Comparison of ENCODE assay signal across 9 mouse cellular contexts in genomic region chr6:100144544-100145287, GRCm38 (mm10).
DNase-seq lines count a peak whose midpoint lies in the region; ATAC-seq and TF ChIP-seq lines count a peak whose summit lies in the region.
"Had no signal": no experiment of that assay in that cellular context is flagged by ENCODE, and none has a peak within 500 bp of the region (broad histone marks: within the 10 kb centered on the region; RNA-seq: fewer than 3 reads in every experiment).

No protein-coding gene starts in this region.

- 40% methylated on average over 4 of the region's 4 CpGs for WGBS in heart, embryonic 10.5 days
- WGBS in liver, embryonic 13.5 days (ENCODE audit: insufficient replicate concordance), result 44% methylated on average over 4 of the region's 4 CpGs

- DNase-seq in heart, embryonic 10.5 days (ENCODE audit: low spot score), result no peak
- no peak for DNase-seq in heart, postnatal 10 days
- DNase-seq in CH12.LX (ENCODE audit: extremely low read depth) (peak; percentile 31), adipocyte (ENCODE audit: low spot score) (peak; percentile 21)
- peak; percentile 9 for DNase-seq in liver, embryonic 13.5 days
- no peak for DNase-seq in kidney, postnatal 4 days
- DNase-seq in urinary bladder, postnatal 36 days (ENCODE audit: low spot score in 2 of 2), result no peak
- no peak for DNase-seq in ovary, postnatal 10 days (ENCODE audit: low spot score)

- no peak for TF ChIP-seq CTCF in CH12.LX (conservative IDR thresholded peaks at IDR 0.05 in 1 of 2, IDR thresholded peaks at IDR 0.05 in 1 of 2; ENCODE audit: low read depth in 2 of 2, low read length in 2 of 2)

- no peak overlapping the region for H3K9ac ChIP-seq in CH12.LX (ENCODE audit: insufficient read depth, low read depth)
- H3K9ac ChIP-seq in liver, embryonic 13.5 days, result no peak overlapping the region
- H3K9ac ChIP-seq: limb, embryonic 12.5 days had no signal

- TF ChIP-seq RAD21 in CH12.LX (IDR thresholded peaks at IDR 0.05; ENCODE audit: low read depth, low read length), result no peak

- intact Hi-C loops in heart, postnatal 10 days (cut with DNase I), result loop anchor here (2.0 kb wide), 2 partner anchors 88 to 238 kb away; no protein-coding TSS in a partner anchor

- no peak overlapping the region for H3K4me3 ChIP-seq in heart, embryonic 10.5 days
- H3K4me3 ChIP-seq in CH12.LX (replicated peaks in 1 of 3; ENCODE audit: low read depth in 2 of 3, low read length in 2 of 3, poor library complexity in 1 of 3), result no peak overlapping the region
- H3K4me3 ChIP-seq in liver, embryonic 13.5 days (replicated peaks), result no peak overlapping the region
- H3K4me3 ChIP-seq: limb, embryonic 12.5 days had no signal

- dilution Hi-C loops in CH12.LX (cut with MboI; ENCODE audit: extremely low pct_ligation_motif_present, extremely low pct_unique_long_range_greater_than_20kb, low sequenced_read_pairs), result no loop called here

- H3K9me3 ChIP-seq in heart, embryonic 10.5 days, result no peaks in the 10 kb centered on the region
- H3K9me3 ChIP-seq in CH12.LX (replicated peaks; ENCODE audit: low read length), result no peaks in the 10 kb centered on the region
- no peaks in the 10 kb centered on the region for H3K9me3 ChIP-seq in liver, embryonic 13.5 days (replicated peaks)
- H3K9me3 ChIP-seq: limb, embryonic 12.5 days had no signal

- in situ Hi-C loops in CH12.LX (cut with MboI; ENCODE audit: low pct_ligation_motif_present, low pct_unique_long_range_greater_than_20kb, low sequenced_read_pairs), result no loop called here

- TF ChIP-seq POLR2A in CH12.LX (IDR thresholded peaks at IDR 0.05; ENCODE audit: low read depth, low read length), result no peak

- TF ChIP-seq EP300 in CH12.LX (IDR thresholded peaks at IDR 0.05; ENCODE audit: low read length), result no peak

- H3K36me3 ChIP-seq in heart, embryonic 10.5 days, result no peaks in the 10 kb centered on the region
- no peaks in the 10 kb centered on the region for H3K36me3 ChIP-seq in CH12.LX (replicated peaks in 1 of 2; ENCODE audit: control insufficient read depth in 1 of 2, insufficient read depth in 1 of 2, low read length in 1 of 2)
- no peaks in the 10 kb centered on the region for H3K36me3 ChIP-seq in liver, embryonic 13.5 days
- H3K36me3 ChIP-seq: limb, embryonic 12.5 days had no signal

- peak overlapping the region; percentile 79; the same call in 1 of the 2 replicates for H3K27ac ChIP-seq in heart, embryonic 10.5 days
- no peak overlapping the region for H3K27ac ChIP-seq in CH12.LX (ENCODE audit: insufficient read depth, low read depth)
- H3K27ac ChIP-seq in liver, embryonic 13.5 days, result no peak overlapping the region

- peaks cover 68% of the 10 kb centered on the region for H3K27me3 ChIP-seq in heart, embryonic 10.5 days (ENCODE audit: insufficient read depth, poor library complexity, severe bottlenecking)
- no peaks in the 10 kb centered on the region for H3K27me3 ChIP-seq in CH12.LX (replicated peaks)
- peaks cover 3% of the 10 kb centered on the region; the same call in 1 of the 2 replicates for H3K27me3 ChIP-seq in liver, embryonic 13.5 days

- peaks cover 36% of the 10 kb centered on the region for H3K4me1 ChIP-seq in heart, embryonic 10.5 days
- peaks cover 29 to 86% of the 10 kb centered on the region in 2 experiments for H3K4me1 ChIP-seq in CH12.LX (ENCODE audit: control insufficient read depth in 1 of 2, insufficient read depth in 2 of 2)
- H3K4me1 ChIP-seq in liver, embryonic 13.5 days (replicated peaks), result peaks cover 32% of the 10 kb centered on the region

- peak; percentile 63 for ATAC-seq in liver, embryonic 13.5 days (ENCODE audit: low read depth)

- no peaks in the 10 kb centered on the region for H3K79me2 ChIP-seq in CH12.LX (replicated peaks; ENCODE audit: control insufficient read depth, extremely low read depth, insufficient read depth, poor library complexity, severe bottlenecking)

- H3K4me2 ChIP-seq in CH12.LX (ENCODE audit: insufficient read depth, low read depth, poor library complexity, severe bottlenecking), result no peak overlapping the region
- H3K4me2 ChIP-seq in liver, embryonic 13.5 days, result no peak overlapping the region

TF ChIP-seq in CH12.LX, 34 proteins besides CTCF, POLR2A, EP300 and RAD21:
- TF ChIP-seq KAT2A (IDR thresholded peaks at IDR 0.05; ENCODE audit: insufficient replicate concordance, low read length), result no peak
- no peak for TF ChIP-seq RCOR1 (conservative IDR thresholded peaks at IDR 0.05; ENCODE audit: low read depth, low read length)
- TF ChIP-seq SIN3A (IDR thresholded peaks at IDR 0.05; ENCODE audit: low read length), result no peak
- TF ChIP-seq POLR2AphosphoS2 (IDR thresholded peaks at IDR 0.05; ENCODE audit: low read depth, low read length), result no peak
- TF ChIP-seq MAX (IDR thresholded peaks at IDR 0.05; ENCODE audit: low read length), result no peak
- no peak for TF ChIP-seq SMC3 (IDR thresholded peaks at IDR 0.05; ENCODE audit: low read depth, low read length)
- TF ChIP-seq USF1 (IDR thresholded peaks at IDR 0.05; ENCODE audit: low read depth, low read length), result no peak
- TF ChIP-seq ZMIZ1 (IDR thresholded peaks at IDR 0.05; ENCODE audit: low read depth, low read length), result no peak
- TF ChIP-seq ZNF384 (IDR thresholded peaks at IDR 0.05; ENCODE audit: low read depth, low read length), result no peak
- no peak for TF ChIP-seq ZC3H11A (IDR thresholded peaks at IDR 0.05; ENCODE audit: low read depth, low read length)
- TF ChIP-seq GABPA (IDR thresholded peaks at IDR 0.05; ENCODE audit: insufficient replicate concordance, low read depth, low read length), result no peak
- TF ChIP-seq ZKSCAN1 (IDR thresholded peaks at IDR 0.05; ENCODE audit: borderline replicate concordance, low read depth, low read length), result no peak
- TF ChIP-seq MAZ (IDR thresholded peaks at IDR 0.05; ENCODE audit: low read depth, low read length), result no peak

Comparison
In these comparisons a context has a peak if more than half of its experiments do, and no peak if none do; other contexts are left out.
1. DNase-seq: peak in CH12.LX (single experiment), adipocyte (single experiment) and liver, embryonic 13.5 days (single experiment); none in heart, embryonic 10.5 days (single experiment), heart, postnatal 10 days (0 of 2), kidney, postnatal 4 days (0 of 2), urinary bladder, postnatal 36 days (0 of 2) and ovary, postnatal 10 days (single experiment).